Mouse (Mus musculus) kidney, adult 2 months (tissue): ENCODE results near the gene Ggcx.

Experiments
- CTCF ChIP-seq: fragments of 200-500 bp; conservative IDR thresholded peaks from 2 replicates; pipeline ENCODE4 v1.5.1; 2011; ENCODE audit warnings: low read depth, mild to moderate bottlenecking, control low read depth, low read length, moderate library complexity, mixed read lengths; ENCODE audit not compliant: insufficient read depth, insufficient read length
- POLR2A ChIP-seq: fragments of 200-500 bp; IDR thresholded peaks from one replicate; pipeline ENCODE4 v1.6.1; 2011; ENCODE audit warnings: low read depth, low read length, control low read depth

DNA sequence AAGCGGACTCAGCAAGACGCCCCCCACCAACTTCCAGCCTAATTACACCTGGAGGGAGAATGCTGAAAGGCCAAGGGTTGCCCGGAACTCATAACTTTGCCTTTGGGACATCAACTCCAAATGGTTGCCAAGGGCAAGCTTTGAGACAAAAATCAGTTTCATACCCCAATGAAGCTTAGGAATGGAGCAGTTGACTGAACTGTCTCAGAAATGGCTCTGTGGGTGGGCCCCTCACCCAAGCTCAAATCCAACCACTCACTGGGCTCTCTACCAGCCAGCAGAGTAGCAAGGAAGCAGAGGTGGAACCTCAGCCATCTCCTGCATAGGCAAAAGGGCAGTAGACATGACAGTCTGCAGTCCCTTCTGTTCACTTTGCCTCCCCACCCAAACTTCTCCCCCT is 26.3 kb upstream of the Ggcx start:
- TF ChIP-seq CTCF (no peak), POLR2A (no peak)
